Mouse (Mus musculus) hindbrain, postnatal 0 days (tissue): ENCODE measurements around the gene Timd2. TPM values are rescaled to one million over a fixed set of nuclear protein-coding genes. Genes with fewer than 3 reads are reported as not detected.
"Not testable (repeated sequence)": the region's sequence is repeated elsewhere in the genome, so short reads cannot be mapped to it uniquely, and the experiment has no call there.

Experiments
- ATAC-seq: fragments of 200-750 bp; cut with Nextera tagmentation; 2 replicates; pipeline ENCODE4 v1.8.0; 2017; ENCODE audit warnings: mild to moderate bottlenecking, moderate TSS enrichment, moderate library complexity
- DNase-seq: peaks from one replicate; pipeline ENCODE4 v3.0.0-alpha.2; 2015; ENCODE audit warnings: low spot score
- H3K27ac ChIP-seq: fragments of 300-500 bp; sonication (generic); 2 replicates; pipeline ENCODE4 v1.5.1; 2014; ENCODE audit warnings: mild to moderate bottlenecking
- H3K27me3 ChIP-seq: fragments of 300-500 bp; sonication (generic); 2 replicates; pipeline ENCODE4 v1.6.1; 2014; ENCODE audit warnings: low read length, mixed read lengths; ENCODE audit not compliant: insufficient read depth
- H3K36me3 ChIP-seq: fragments of 300-500 bp; sonication (generic); 2 replicates; pipeline ENCODE4 v1.6.1; 2014; ENCODE audit warnings: low read length, mixed read lengths; ENCODE audit not compliant: insufficient read depth
- H3K4me1 ChIP-seq: fragments of 300-500 bp; sonication (generic); 2 replicates; pipeline ENCODE4 v1.6.1; 2014; ENCODE audit warnings: antibody characterized with exemption, low read length, mixed read lengths; ENCODE audit not compliant: insufficient read depth
- H3K4me2 ChIP-seq: fragments of 300-500 bp; sonication (generic); 2 replicates; pipeline ENCODE4 v1.6.1; 2014; ENCODE audit warnings: low read depth, mild to moderate bottlenecking, low read length, moderate library complexity, mixed read lengths
- H3K4me3 ChIP-seq: fragments of 300-500 bp; sonication (generic); 2 replicates; pipeline ENCODE4 v1.5.1; 2014; ENCODE audit warnings: low read length
- H3K9ac ChIP-seq: fragments of 300-500 bp; sonication (generic); replicated peaks from 2 replicates; pipeline ENCODE4 v1.6.1; 2014; ENCODE audit warnings: mild to moderate bottlenecking, low read length, moderate library complexity, mixed read lengths
- H3K9me3 ChIP-seq: fragments of 300-500 bp; sonication (generic); 2 replicates; pipeline ENCODE4 v1.6.1; 2016; ENCODE audit warnings: low read length, mixed read lengths
- CTCF ChIP-seq: IDR thresholded peaks from 2 replicates; pipeline ENCODE4 v1.5.1; 2016; ENCODE audit warnings: antibody characterized with exemption, control low read depth, low read depth
- WGBS: fragments of 180-500 bp; shearing (Covaris S2); extraction: QIAGEN DNeasy Blood & Tissue Kit; methylation state at CpG from one replicate; pipeline ENCODE4 v1.1.7; 2014; 5-methylcytosine and 5-hydroxymethylcytosine counted together
- polyA plus RNA-seq: library from polyadenylated mRNA; unstranded; fragments of >200 nt; fragmentation: Nextera tagmentation; extraction: Ambion mirVana; gene quantifications from 2 replicates; pipeline ENCODE4 v1.2.1, GENCODE M21; 2015
- total RNA-seq: library from RNA; depleted of rRNA; stranded (reverse); fragments of >200 nt; gene quantifications from 2 replicates; pipeline ENCODE4 v1.2.3, GENCODE M21; 2014; rRNA removed

Timd2 gene
- total RNA-seq (0.05 and 0.29 TPM in 2 replicates), polyA plus RNA-seq (0.06 TPM in 1 of 2 replicates, not detected in the other)

DNA sequence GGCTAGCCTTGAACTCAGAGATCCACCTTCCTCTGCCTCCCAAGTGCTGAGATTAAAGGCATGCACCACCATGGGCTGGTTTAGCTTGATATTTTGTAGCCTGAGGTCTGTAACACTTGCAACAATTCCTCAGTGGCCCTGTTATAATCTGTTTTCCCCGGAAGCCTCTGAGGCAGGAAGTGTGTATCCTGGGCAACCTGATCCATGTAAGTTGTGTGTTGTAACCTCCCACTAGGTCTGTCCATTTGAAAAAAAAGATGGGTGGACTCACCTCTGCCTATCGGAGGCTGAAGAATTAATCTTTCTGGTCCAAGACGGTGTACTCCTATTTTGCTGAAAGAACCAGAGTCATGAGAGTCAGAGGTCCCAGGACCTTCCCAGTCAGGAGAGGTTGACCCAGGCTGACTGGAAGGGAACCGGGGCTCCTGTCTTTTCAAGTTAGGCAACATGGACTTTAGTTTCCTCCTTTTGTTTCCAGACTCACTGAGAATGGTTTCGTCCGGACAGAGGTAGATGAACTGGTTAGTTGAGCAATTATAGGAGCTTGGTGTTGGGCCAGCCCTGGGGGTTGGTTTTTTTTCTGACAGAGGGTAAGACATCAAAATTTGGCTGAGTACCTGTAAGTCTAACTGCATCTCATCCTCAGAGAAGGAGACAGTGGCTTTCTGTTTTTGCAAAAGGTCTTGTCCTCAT, at the start of gene Timd2:
TSS of gene Timd2 (minus strand) at position 398 of the 693 bp plus-strand sequence.
- no peaks in the 10 kb centered on the region for H3K4me1 ChIP-seq
- no peak within 1 kb of the TSS for H3K27ac ChIP-seq
- WGBS: 79% methylated on average over 6 of the region's 6 CpGs
- no peaks in the 10 kb centered on the region for H3K27me3 ChIP-seq
- DNase-seq: no peak
- no peak within 1 kb of the TSS for H3K4me3 ChIP-seq
- no peak for TF ChIP-seq CTCF
- H3K36me3 ChIP-seq: no peaks in the 10 kb centered on the region
- no peak within 1 kb of the TSS for H3K4me2 ChIP-seq
- H3K9me3 ChIP-seq: no peaks in the 10 kb centered on the region
- H3K9ac ChIP-seq: no peak within 1 kb of the TSS
- ATAC-seq: no peak

DNA sequence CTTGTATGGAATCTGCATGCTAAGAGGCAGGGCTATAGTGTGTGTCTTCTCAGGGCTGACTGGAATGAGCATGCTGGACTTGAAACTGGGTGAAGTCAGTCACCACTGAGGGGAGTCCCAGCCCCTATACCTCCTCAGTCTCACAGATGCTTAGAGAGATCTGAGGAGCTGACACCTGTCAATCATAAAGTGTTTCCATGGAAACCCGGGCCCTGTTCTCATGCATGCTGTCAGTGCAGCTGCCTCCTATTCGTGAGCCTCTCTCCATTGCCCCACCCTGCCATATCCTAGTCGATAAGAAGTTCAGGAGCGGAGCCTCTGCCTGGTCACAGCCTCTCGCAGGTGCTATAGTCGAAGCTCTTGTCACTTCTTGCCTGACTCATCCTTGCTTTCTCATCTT, 48.9 kb upstream of the Timd2 start:
- not testable (repeated sequence) for DNase-seq, ATAC-seq
- 90% methylated on average over 6 of the region's 6 CpGs for WGBS

DNA sequence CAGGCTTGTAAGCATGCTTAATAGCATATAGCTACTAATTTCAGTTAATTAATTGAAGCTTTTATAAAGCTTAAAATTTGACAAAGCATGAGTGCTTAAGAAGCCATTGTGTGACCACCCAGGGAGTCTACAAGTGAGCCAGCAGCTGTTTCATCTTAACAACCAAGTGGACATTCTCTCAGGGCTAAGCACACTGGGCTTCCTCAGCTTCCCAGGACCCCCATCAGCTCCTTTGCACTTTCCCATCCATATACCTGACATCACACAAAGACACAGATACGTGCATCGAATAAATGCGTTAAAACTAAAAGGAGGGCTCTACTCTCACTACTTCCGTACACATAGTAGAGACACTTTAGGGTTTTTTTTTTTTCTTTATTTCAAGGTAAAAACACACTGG, 47.8 kb upstream of the Timd2 start:
- H3K4me3 ChIP-seq: no peak overlapping the region
- H3K36me3 ChIP-seq: no peaks in the 10 kb centered on the region
- H3K4me2 ChIP-seq: no peak overlapping the region
- no peak for DNase-seq
- no peak for ATAC-seq
- no peak overlapping the region for H3K27ac ChIP-seq
- H3K27me3 ChIP-seq: no peaks in the 10 kb centered on the region
- TF ChIP-seq CTCF: no peak
- no peaks in the 10 kb centered on the region for H3K9me3 ChIP-seq
- H3K9ac ChIP-seq: no peak overlapping the region
- H3K4me1 ChIP-seq: no peaks in the 10 kb centered on the region
- 62% methylated on average over 4 of the region's 4 CpGs for WGBS

More for the DNA sequence above, 48.9 kb upstream of the Timd2 start:
- H3K4me3 ChIP-seq, H3K9ac ChIP-seq, H3K9me3 ChIP-seq, H3K4me1 ChIP-seq, H3K27ac ChIP-seq, H3K36me3 ChIP-seq, H3K27me3 ChIP-seq, H3K4me2 ChIP-seq: not testable (repeated sequence)

DNA sequence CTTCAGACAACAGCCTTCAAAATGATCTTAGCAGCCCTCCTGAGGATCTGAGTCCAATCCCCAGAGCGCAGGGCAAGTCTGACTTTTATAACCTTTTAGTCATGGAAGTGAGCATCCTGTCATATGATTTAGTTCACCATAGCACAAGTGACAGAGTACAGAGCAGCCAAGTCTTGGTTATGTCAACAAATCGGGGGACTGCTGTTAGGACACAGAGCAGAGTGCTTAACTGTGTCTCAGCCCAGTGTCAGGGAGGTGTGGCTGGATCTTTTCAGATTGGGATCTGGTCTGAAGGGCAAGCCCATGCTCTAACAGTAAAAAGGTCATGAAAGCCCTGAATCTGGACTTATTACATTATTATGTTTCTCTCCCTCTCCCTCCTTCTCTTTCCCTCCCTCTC, 46.8 kb upstream of the Timd2 start:
- 70% methylated on average over 2 of the region's 2 CpGs for WGBS
- Histone ChIP-seq H3K36me3 (no peaks in the 10 kb centered on the region), H3K4me2 (no peak overlapping the region), H3K9me3 (no peaks in the 10 kb centered on the region), H3K27me3 (no peaks in the 10 kb centered on the region), H3K4me3 (no peak overlapping the region), H3K4me1 (no peaks in the 10 kb centered on the region), H3K9ac (no peak overlapping the region), H3K27ac (no peak overlapping the region)
- no peak for TF ChIP-seq CTCF
- no peak for ATAC-seq
- no peak for DNase-seq

DNA sequence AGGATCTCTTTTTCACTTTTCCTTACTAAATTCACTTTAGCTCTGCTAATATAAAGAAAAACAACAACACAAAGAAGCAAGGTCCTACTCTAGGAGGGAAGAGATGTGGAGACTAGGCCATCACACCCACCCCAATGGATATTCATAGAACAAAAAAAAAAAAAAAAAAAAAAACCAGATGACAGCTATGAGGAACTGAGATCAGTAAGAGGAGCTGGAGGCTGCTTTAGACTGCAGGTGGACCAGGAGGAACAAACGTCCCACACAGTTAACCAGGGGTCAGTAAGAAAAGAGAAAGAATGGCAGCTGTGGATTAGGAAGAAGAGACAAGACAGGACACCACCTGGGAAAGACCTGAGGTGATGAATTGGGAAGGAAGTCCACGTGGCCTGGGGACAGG, 41.1 kb upstream of the Timd2 start:
- Histone ChIP-seq H3K27ac (no peak overlapping the region), H3K4me1 (no peaks in the 10 kb centered on the region), H3K4me3 (no peak overlapping the region), H3K9ac (no peak overlapping the region), H3K36me3 (no peaks in the 10 kb centered on the region), H3K4me2 (no peak overlapping the region), H3K9me3 (no peaks in the 10 kb centered on the region), H3K27me3 (no peaks in the 10 kb centered on the region)
- ATAC-seq: no peak
- DNase-seq: no peak
- TF ChIP-seq CTCF: no peak
- WGBS: 47% methylated on average over 2 of the region's 2 CpGs

DNA sequence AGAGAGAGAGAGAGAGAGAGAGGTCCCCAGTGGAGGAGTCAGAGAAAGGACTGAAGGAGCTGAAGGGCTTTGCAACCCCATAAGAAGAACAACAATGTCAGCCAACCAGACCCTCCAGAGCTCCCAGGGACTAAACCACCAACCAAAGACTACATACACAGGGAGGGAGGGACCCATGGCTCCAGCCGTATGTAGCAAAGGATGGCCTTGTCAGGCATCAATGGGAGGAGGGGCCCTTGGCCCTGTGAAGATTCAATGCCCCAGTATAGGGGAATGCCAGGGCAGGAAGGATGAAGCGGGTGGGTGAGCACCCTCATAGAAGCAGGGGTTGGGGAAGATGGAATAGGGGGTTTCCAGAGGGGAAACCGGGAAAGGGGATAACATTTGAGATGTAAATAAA, 34.9 kb upstream of the Timd2 start:
- H3K27ac ChIP-seq: no peak overlapping the region
- ATAC-seq (no peak), DNase-seq (no peak)
- no peak for TF ChIP-seq CTCF
- no peaks in the 10 kb centered on the region for H3K4me1 ChIP-seq
- no peak overlapping the region for H3K4me3 ChIP-seq
- H3K4me2 ChIP-seq: no peak overlapping the region
- 85% methylated on average over 3 of the region's 3 CpGs for WGBS
- no peaks in the 10 kb centered on the region for H3K36me3 ChIP-seq
- no peaks in the 10 kb centered on the region for H3K27me3 ChIP-seq
- H3K9ac ChIP-seq: no peak overlapping the region
- no peaks in the 10 kb centered on the region for H3K9me3 ChIP-seq

DNA sequence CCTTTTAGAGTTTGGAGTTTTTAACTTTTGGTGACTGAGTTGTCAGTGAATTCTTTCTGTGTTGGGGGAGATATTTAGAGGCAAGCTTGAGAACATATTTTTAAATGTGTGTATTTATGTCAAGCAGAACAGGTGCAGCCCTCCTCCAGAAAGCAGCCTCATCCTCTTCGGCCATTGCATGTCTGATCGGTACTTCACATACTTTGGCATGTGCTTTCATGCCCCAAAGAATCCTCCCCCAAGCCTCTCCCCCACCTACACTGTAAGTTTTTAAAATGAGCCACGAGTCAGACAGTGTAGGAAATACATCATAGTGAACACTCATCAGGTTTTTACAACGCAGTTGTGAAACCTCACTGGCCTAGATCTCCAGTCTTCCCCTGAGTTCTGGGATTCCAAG, 34.0 kb upstream of the Timd2 start:
- DNase-seq (no peak), ATAC-seq (no peak)
- WGBS: 88% methylated on average over 4 of the region's 4 CpGs
- Histone ChIP-seq H3K4me2 (no peak overlapping the region), H3K9me3 (no peaks in the 10 kb centered on the region), H3K27me3 (no peaks in the 10 kb centered on the region), H3K36me3 (no peaks in the 10 kb centered on the region), H3K4me3 (no peak overlapping the region), H3K27ac (no peak overlapping the region), H3K4me1 (no peaks in the 10 kb centered on the region), H3K9ac (no peak overlapping the region)
- no peak for TF ChIP-seq CTCF
